Mouse (Mus musculus): Measurements from ENCODE around the gene Gls2.

DNA sequence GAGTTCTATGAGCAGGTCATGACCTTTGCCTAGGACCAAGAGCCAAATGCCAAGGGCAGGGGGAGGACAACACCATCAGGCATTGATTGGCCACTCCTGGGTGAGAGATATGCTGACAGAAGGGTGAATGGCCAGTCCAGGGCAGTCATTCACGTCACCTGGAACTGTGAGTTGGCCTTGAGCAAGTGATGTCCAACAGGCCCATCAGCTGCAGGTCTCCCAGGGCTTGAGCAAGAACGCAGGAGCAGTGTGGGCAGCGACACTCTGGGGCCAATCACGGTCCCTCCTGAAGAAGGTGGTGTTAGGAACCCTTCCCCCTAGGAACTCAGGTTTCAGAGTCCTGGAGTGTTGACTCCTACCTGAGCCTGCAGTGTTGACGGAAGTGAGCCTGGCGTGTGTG is 7.6 kb downstream of the Gls2 start:
- TF ChIP-seq CTCF (IDR thresholded peaks at IDR 0.05; ENCODE audit: control insufficient read depth, insufficient read depth, insufficient read length) (no peak), MAX (IDR thresholded peaks at IDR 0.05) (no peak), USF1 (IDR thresholded peaks at IDR 0.05; ENCODE audit: low read depth) (no peak), MYOD1 (IDR thresholded peaks at IDR 0.05; ENCODE audit: control insufficient read depth, insufficient read length, low read depth) (no peak), FOSL1 (IDR thresholded peaks at IDR 0.05; ENCODE audit: insufficient read depth, low read length, poor library complexity, severe bottlenecking) (no peak), CEBPB (IDR thresholded peaks at IDR 0.05; ENCODE audit: low read depth) (no peak), MYOG (IDR thresholded peaks at IDR 0.05; ENCODE audit: control insufficient read depth, extremely low read depth, insufficient read length) (no peak)

Measured in C2C12 (cell line).